Mouse (Mus musculus): ENCODE data around the gene Gm13030. TPM values are rescaled to one million over a fixed set of nuclear protein-coding genes. Genes with fewer than 3 reads are reported as not detected.
"Not testable (repeated sequence)": the region's sequence is repeated elsewhere in the genome, so short reads cannot be mapped to it uniquely, and the experiment has no call there.

Gene Gm13030
- polyA plus RNA-seq (2012; rRNA removed), result not detected in 2 replicates

GRCm38 (mm10) chr4:138873864-138874263 lies at the start of gene Gm13030:
Gene Gm13030, minus strand, starts transcription at chr4:138873964.
- no peak for DNase-seq (ENCODE audit: low read depth, low spot score)
- 81% methylated on average over 6 of the region's 6 CpGs for WGBS

GRCm38 (mm10) chr4:138922131-138922459 lies 48.3 kb upstream of the Gm13030 start:
- under 1% methylated on average over 11 of the region's 11 CpGs for WGBS
- DNase-seq (ENCODE audit: low read depth, low spot score), result peak; percentile 98

GRCm38 (mm10) chr4:138921254-138922130 lies 47.7 kb upstream of the Gm13030 start:
- 35% methylated on average over 20 of the region's 20 CpGs for WGBS
- DNase-seq (ENCODE audit: low read depth, low spot score), result no peak

- no peak for DNase-seq (ENCODE audit: low read depth, low spot score)
- WGBS, result 88% methylated on average over 9 of the region's 9 CpGs
These were observed 43.5 kb upstream of the Gm13030 start for GRCm38 (mm10) chr4:138917282-138917681.

GRCm38 (mm10) chr4:138913797-138914196 lies 40.0 kb upstream of the Gm13030 start, which contains the start of gene Otud3:
Gene Otud3, minus strand, starts transcription at chr4:138913945.
- WGBS, result 1% methylated on average over 39 of the region's 39 CpGs
- DNase-seq (ENCODE audit: low read depth, low spot score), result peak; percentile 82

GRCm38 (mm10) chr4:138913141-138913787 lies 39.5 kb upstream of the Gm13030 start:
- no peak for DNase-seq (ENCODE audit: low read depth, low spot score)
- 2% methylated on average over 52 of the region's 52 CpGs for WGBS

GRCm38 (mm10) chr4:138905624-138906337 lies 32.0 kb upstream of the Gm13030 start:
- DNase-seq (ENCODE audit: low read depth, low spot score), result no peak
- 82% methylated on average over 18 of the region's 18 CpGs for whole genome bisulfite sequencing

GRCm38 (mm10) chr4:138899361-138899760 lies 25.6 kb upstream of the Gm13030 start:
- WGBS, result 73% methylated on average over 7 of the region's 7 CpGs
- no peak for DNase-seq (ENCODE audit: low read depth, low spot score)

GRCm38 (mm10) chr4:138893789-138894188 lies 20.0 kb upstream of the Gm13030 start:
- not testable (repeated sequence) for DNase-seq (ENCODE audit: low read depth, low spot score)
- 93% methylated on average over 11 of the region's 11 CpGs for WGBS

- 82% methylated on average over 6 of the region's 6 CpGs for WGBS
- DNase-seq (ENCODE audit: low read depth, low spot score), result no peak
These were observed 18.9 kb upstream of the Gm13030 start for GRCm38 (mm10) chr4:138892655-138893054.

GRCm38 (mm10) chr4:138889635-138890034 lies 15.9 kb upstream of the Gm13030 start:
- no peak for DNase-seq (ENCODE audit: low read depth, low spot score)
- WGBS, result 34% methylated on average over 8 of the region's 8 CpGs

- 27% methylated on average over 7 of the region's 7 CpGs for WGBS
- no peak for DNase-seq (ENCODE audit: low read depth, low spot score)
These were observed 15.4 kb upstream of the Gm13030 start for GRCm38 (mm10) chr4:138889165-138889564.

GRCm38 (mm10) chr4:138884261-138884660 lies 10.5 kb upstream of the Gm13030 start:
- DNase-seq (ENCODE audit: low read depth, low spot score), result peak; percentile 65
- WGBS, result 7% methylated on average over 6 of the region's 6 CpGs

- no peak for DNase-seq (ENCODE audit: low read depth, low spot score)
- 19% methylated on average over 16 of the region's 16 CpGs for WGBS
These were observed 8.4 kb upstream of the Gm13030 start for GRCm38 (mm10) chr4:138882179-138882578.

GRCm38 (mm10) chr4:138880811-138881584 lies 7.2 kb upstream of the Gm13030 start:
- no peak for DNase-seq (ENCODE audit: low read depth, low spot score)
- 40% methylated on average over 7 of the region's 7 CpGs for WGBS

- WGBS, result 86% methylated on average over 11 of the region's 11 CpGs
- no peak for DNase-seq (ENCODE audit: low read depth, low spot score)
These were observed 6.0 kb upstream of the Gm13030 start for GRCm38 (mm10) chr4:138879808-138880207.

- 63% methylated on average over 8 of the region's 8 CpGs for WGBS
- no peak for DNase-seq (ENCODE audit: low read depth, low spot score)
These were observed 5.0 kb upstream of the Gm13030 start for GRCm38 (mm10) chr4:138878783-138879182.

GRCm38 (mm10) chr4:138877731-138878130 lies 4.0 kb upstream of the Gm13030 start, which contains the start of gene Pla2g2e:
Gene Pla2g2e, plus strand, starts transcription at chr4:138877942.
- peak; percentile 38 for DNase-seq (ENCODE audit: low read depth, low spot score)
- WGBS, result 25% methylated on average over 4 of the region's 4 CpGs

GRCm38 (mm10) chr4:138875986-138876385 lies 2.2 kb upstream of the Gm13030 start:
- no peak for DNase-seq (ENCODE audit: low read depth, low spot score)
- WGBS, result 99% methylated on average over 2 of the region's 2 CpGs
